Mouse (Mus musculus) MEL (cell line): ENCODE results near the gene Aak1. TPM values are rescaled to one million over a fixed set of nuclear protein-coding genes. Genes with fewer than 3 reads are reported as not detected.

Source experiments
- DNase-seq: peaks from one replicate; pipeline ENCODE4 v3.0.0; 2011; ENCODE audit warnings: low read depth, low spot score
- H3K27ac ChIP-seq: 2 replicates; pipeline ENCODE4 v1.5.1; 2012; ENCODE audit warnings: low read depth, mild to moderate bottlenecking, control low read depth, low read length, moderate library complexity; ENCODE audit not compliant: control insufficient read depth
- H3K27me3 ChIP-seq, 2 experiments: fragments of 150-350 bp in 1 of 2; sonication (generic) in 1 of 2; 2 replicates each; pipeline ENCODE4 v1.6.1; 2012; ENCODE audit warnings: low read length in 2 of 2, mild to moderate bottlenecking in 2 of 2, improper control_type of control experiment in 1 of 2, moderate library complexity in 1 of 2; ENCODE audit not compliant: insufficient read depth in 2 of 2, control insufficient read depth in 1 of 2
- H3K36me3 ChIP-seq, 2 experiments: 2 replicates each; pipeline ENCODE4 v1.6.1; 2012 to 2014; ENCODE audit warnings: low read length in 2 of 2, improper control_type of control experiment in 1 of 2, inconsistent platforms in 1 of 2, mild to moderate bottlenecking in 1 of 2; ENCODE audit not compliant: insufficient read depth in 2 of 2, control insufficient read depth in 1 of 2
- H3K4me1 ChIP-seq, 2 experiments: fragments of 150-350 bp in 1 of 2; sonication (generic) in 1 of 2; 2 replicates each; pipeline ENCODE4 v1.6.1; 2012; ENCODE audit warnings: low read length in 2 of 2, improper control_type of control experiment in 1 of 2, mild to moderate bottlenecking in 1 of 2; ENCODE audit not compliant: insufficient read depth in 2 of 2, control insufficient read depth in 1 of 2
- H3K4me3 ChIP-seq, 2 experiments: fragments of 150-350 bp in 1 of 2; sonication (generic) in 1 of 2; 2 replicates each; pipeline ENCODE4 v1.5.1; 2012; ENCODE audit warnings: low read depth in 2 of 2, low read length in 2 of 2, mild to moderate bottlenecking in 2 of 2, moderate library complexity in 2 of 2, control low read depth in 1 of 2, improper control_type of control experiment in 1 of 2; ENCODE audit not compliant: control insufficient read depth in 1 of 2, insufficient read depth in 1 of 2
- H3K79me2 ChIP-seq: 2 replicates; pipeline ENCODE4 v1.6.1; 2012; ENCODE audit warnings: mild to moderate bottlenecking, low read length, moderate library complexity; ENCODE audit not compliant: control insufficient read depth, poor library complexity, insufficient read depth
- H3K9ac ChIP-seq: 2 replicates; pipeline ENCODE4 v1.6.1; 2012; ENCODE audit warnings: low read depth, mild to moderate bottlenecking, control low read depth, low read length, moderate library complexity; ENCODE audit not compliant: control insufficient read depth, poor library complexity, severe bottlenecking
- H3K9me3 ChIP-seq: fragments of 150-350 bp; sonication (generic); replicated peaks from 2 replicates; pipeline ENCODE4 v1.6.1; 2012; ENCODE audit warnings: mild to moderate bottlenecking, low read length, improper control_type of control experiment, moderate library complexity; ENCODE audit not compliant: insufficient read depth
- BHLHE40 ChIP-seq: IDR thresholded peaks from 2 replicates; pipeline ENCODE4 v1.6.1; 2012; ENCODE audit warnings: low read depth, mild to moderate bottlenecking, inconsistent platforms, low read length, improper control_type of control experiment, borderline replicate concordance
- CHD1 ChIP-seq: IDR thresholded peaks from 2 replicates; pipeline ENCODE4 v1.6.1; 2012; ENCODE audit warnings: low read depth, mild to moderate bottlenecking, inconsistent platforms, low read length, improper control_type of control experiment
- CHD2 ChIP-seq: IDR thresholded peaks from 2 replicates; pipeline ENCODE4 v1.6.1; 2011; ENCODE audit warnings: low read length, improper control_type of control experiment
- CTCF ChIP-seq, 3 experiments: IDR thresholded peaks in 2 of 3; conservative IDR thresholded peaks in 1 of 3; 2 replicates each; pipeline ENCODE4 v1.5.1; 2011 to 2012; ENCODE audit warnings: low read length in 3 of 3, low read depth in 2 of 3, mild to moderate bottlenecking in 2 of 3, improper control_type of control experiment in 1 of 3, inconsistent platforms in 1 of 3, mixed read lengths in 1 of 3, moderate library complexity in 1 of 3; ENCODE audit not compliant: control insufficient read depth in 1 of 3, insufficient read depth in 1 of 3, poor library complexity in 1 of 3, severe bottlenecking in 1 of 3
- E2F4 ChIP-seq: IDR thresholded peaks from 2 replicates; pipeline ENCODE4 v1.6.1; 2011; ENCODE audit warnings: low read depth, low read length, improper control_type of control experiment, borderline replicate concordance
- EP300 ChIP-seq, 2 experiments: IDR thresholded peaks; 2 replicates each; pipeline ENCODE4 v1.6.1; 2011; ENCODE audit warnings: improper control_type of control experiment in 2 of 2, low read length in 2 of 2, low read depth in 1 of 2, mild to moderate bottlenecking in 1 of 2
- GABPA ChIP-seq: IDR thresholded peaks from 2 replicates; pipeline ENCODE4 v1.6.1; 2012; ENCODE audit warnings: low read depth, mild to moderate bottlenecking, inconsistent platforms, low read length, improper control_type of control experiment, moderate library complexity
- GATA1 ChIP-seq: IDR thresholded peaks from 2 replicates; pipeline ENCODE4 v1.6.1; 2011; ENCODE audit warnings: low read depth, low read length, improper control_type of control experiment
- JUND ChIP-seq: IDR thresholded peaks from 2 replicates; pipeline ENCODE4 v1.6.1; 2011; ENCODE audit warnings: low read depth, mild to moderate bottlenecking, improper control_type of control experiment, low read length
- MAX ChIP-seq: IDR thresholded peaks from 2 replicates; pipeline ENCODE4 v1.6.1; 2011; ENCODE audit warnings: low read length, improper control_type of control experiment
- MAZ ChIP-seq: IDR thresholded peaks from 2 replicates; pipeline ENCODE4 v1.6.1; 2012; ENCODE audit warnings: low read depth, mild to moderate bottlenecking, inconsistent platforms, low read length, improper control_type of control experiment
- MXI1 ChIP-seq: IDR thresholded peaks from 2 replicates; pipeline ENCODE4 v1.6.1; 2011; ENCODE audit warnings: mild to moderate bottlenecking, low read depth, low read length, improper control_type of control experiment
- MYB ChIP-seq: IDR thresholded peaks from 2 replicates; pipeline ENCODE4 v1.6.1; 2011; ENCODE audit warnings: mild to moderate bottlenecking, low read depth, low read length, improper control_type of control experiment
- RAD21 ChIP-seq: IDR thresholded peaks from 2 replicates; pipeline ENCODE4 v1.6.1; 2011; ENCODE audit warnings: mild to moderate bottlenecking, low read depth, low read length, improper control_type of control experiment
- RCOR1 ChIP-seq: IDR thresholded peaks from 2 replicates; pipeline ENCODE4 v1.6.1; 2012; ENCODE audit warnings: low read depth, mild to moderate bottlenecking, inconsistent platforms, low read length, improper control_type of control experiment
- SIN3A ChIP-seq: IDR thresholded peaks from 2 replicates; pipeline ENCODE4 v1.6.1; 2012; ENCODE audit warnings: low read length, improper control_type of control experiment, inconsistent platforms
- SMC3 ChIP-seq: IDR thresholded peaks from 2 replicates; pipeline ENCODE4 v1.6.1; 2011; ENCODE audit warnings: low read depth, low read length, improper control_type of control experiment
- TAL1 ChIP-seq: IDR thresholded peaks from 2 replicates; pipeline ENCODE4 v1.6.1; 2012; ENCODE audit warnings: mild to moderate bottlenecking, inconsistent platforms, low read length, moderate library complexity, mixed read lengths
- TBP ChIP-seq: IDR thresholded peaks from 2 replicates; pipeline ENCODE4 v1.8.0; 2011; ENCODE audit warnings: low read depth, low read length, improper control_type of control experiment
- TCF12 ChIP-seq: IDR thresholded peaks from 2 replicates; pipeline ENCODE4 v1.6.1; 2014; ENCODE audit warnings: low read depth, mild to moderate bottlenecking, inconsistent platforms, low read length, improper control_type of control experiment, moderate library complexity
- USF1 ChIP-seq: IDR thresholded peaks from 2 replicates; pipeline ENCODE4 v1.6.1; 2014; ENCODE audit warnings: low read depth, mild to moderate bottlenecking, inconsistent platforms, low read length, improper control_type of control experiment, moderate library complexity
- USF2 ChIP-seq, 2 experiments: IDR thresholded peaks; 2 replicates each; pipeline ENCODE4 v1.6.1; 2011 to 2012; ENCODE audit warnings: improper control_type of control experiment in 2 of 2, low read length in 2 of 2, borderline replicate concordance in 1 of 2, inconsistent platforms in 1 of 2, low read depth in 1 of 2, mild to moderate bottlenecking in 1 of 2; ENCODE audit not compliant: insufficient read depth in 1 of 2
- ZC3H11A ChIP-seq: IDR thresholded peaks from 2 replicates; pipeline ENCODE4 v1.6.1; 2012; ENCODE audit warnings: low read depth, mild to moderate bottlenecking, inconsistent platforms, low read length, improper control_type of control experiment
- ZMIZ1 ChIP-seq: IDR thresholded peaks from 2 replicates; pipeline ENCODE4 v1.6.1; 2012; ENCODE audit warnings: low read depth, mild to moderate bottlenecking, inconsistent platforms, low read length, improper control_type of control experiment, moderate library complexity
- ZNF384 ChIP-seq: IDR thresholded peaks from 2 replicates; pipeline ENCODE4 v1.6.1; 2012; ENCODE audit warnings: low read depth, mild to moderate bottlenecking, inconsistent platforms, low read length, improper control_type of control experiment
- polyA plus RNA-seq, 2 experiments: library from polyadenylated mRNA; stranded (reverse) in 1 of 2; unstranded in 1 of 2; fragments of >175 nt in 1 of 2; fragments of >200 nt in 1 of 2; gene quantifications; 2 replicates each; pipeline versions ENCODE4 v1.2.1 to v1.2.4; 2012; ENCODE audit warnings: low replicate concordance in 2 of 2, low read depth in 1 of 2; ENCODE audit not compliant: insufficient read length in 2 of 2, insufficient read depth in 1 of 2, missing spikeins in 1 of 2
- total RNA-seq: library from RNA; depleted of rRNA; stranded (reverse); fragments of 300-350 nt; gene quantifications from 2 replicates; pipeline ENCODE4 v1.2.3, GENCODE M21; 2012

The Aak1 gene
- total and polyA plus RNA-seq, 3 experiments, result 6.4 to 353 (median 25.4) TPM

GRCm38 (mm10) chr6:86905500-86905899 lies 56.2 kb downstream of the Aak1 start:
- Histone ChIP-seq H3K9me3 (no peaks in the 10 kb centered on the region), H3K4me1 (peaks cover 8 to 12% of the 10 kb centered on the region in 2 experiments; a peak in 3 of 4 replicates), H3K9ac (no peak overlapping the region), H3K27me3 (no peaks in the 10 kb centered on the region), H3K79me2 (peaks cover 6% of the 10 kb centered on the region; the same call in 1 of the 2 replicates), H3K4me3 (no peak overlapping the region), H3K36me3 (peaks cover 6 to 12% of the 10 kb centered on the region in 2 experiments), H3K27ac (no peak overlapping the region)
- no peak for TF ChIP-seq ZC3H11A
- TF ChIP-seq ZMIZ1, result no peak
- TF ChIP-seq E2F4, result no peak
- TF ChIP-seq MAZ, result no peak
- no peak for TF ChIP-seq BHLHE40
- TF ChIP-seq CHD2, result no peak
- no peak for DNase-seq

GRCm38 (mm10) chr6:86907191-86907590 lies 57.9 kb downstream of the Aak1 start:
- H3K4me3 ChIP-seq, result no peak overlapping the region
- TF ChIP-seq TBP, result no peak
- no peak for TF ChIP-seq USF2 (IDR thresholded peaks at IDR 0.05; ENCODE audit: borderline replicate concordance in 1 of 2, insufficient read depth in 1 of 2, low read depth in 1 of 2, low read length in 2 of 2)
- no peak for TF ChIP-seq JUND
- TF ChIP-seq TAL1, result no peak
- no peak for TF ChIP-seq ZMIZ1
- TF ChIP-seq USF1, result no peak
- TF ChIP-seq CHD2, result no peak
- no peak for TF ChIP-seq MAZ
- no peak for TF ChIP-seq CTCF (IDR thresholded peaks at IDR 0.05 in 2 of 3, conservative IDR thresholded peaks at IDR 0.05 in 1 of 3; ENCODE audit: control insufficient read depth in 1 of 3, insufficient read depth in 1 of 3, low read depth in 2 of 3, low read length in 3 of 3, poor library complexity in 1 of 3, severe bottlenecking in 1 of 3)
- no peak for TF ChIP-seq ZNF384
- TF ChIP-seq MXI1, result no peak; the same call in 1 of the 2 replicates
- TF ChIP-seq E2F4, result no peak
- no peak for TF ChIP-seq MYB
- TF ChIP-seq SMC3, result no peak
- peak; percentile 31 to 38; a peak in 2 of 4 replicates for TF ChIP-seq EP300 (IDR thresholded peaks at IDR 0.05; ENCODE audit: low read depth in 1 of 2, low read length in 2 of 2)
- TF ChIP-seq RAD21, result no peak
- TF ChIP-seq GABPA, result no peak
- TF ChIP-seq MAX, result no peak
- TF ChIP-seq RCOR1, result peak; percentile 16; the same call in 1 of the 2 replicates
- TF ChIP-seq SIN3A, result no peak
- TF ChIP-seq CHD1, result no peak
- TF ChIP-seq TCF12, result peak; percentile 40; the same call in 1 of the 2 replicates
- TF ChIP-seq GATA1, result peak; percentile 57; the same call in 1 of the 2 replicates
- TF ChIP-seq, all 39 proteins: peak for 4
- peak; percentile 40 for DNase-seq
- Histone ChIP-seq H3K36me3 (peaks cover 3 to 12% of the 10 kb centered on the region in 2 experiments; a peak in 3 of 4 replicates), H3K9me3 (no peaks in the 10 kb centered on the region), H3K27me3 (no peaks in the 10 kb centered on the region), H3K27ac (no peak overlapping the region), H3K9ac (no peak overlapping the region), H3K4me1 (peaks cover 8 to 12% of the 10 kb centered on the region in 2 experiments; a peak in 3 of 4 replicates), H3K79me2 (peaks cover 6% of the 10 kb centered on the region; the same call in 1 of the 2 replicates)
